Mouse (Mus musculus): ENCODE data around the gene Kctd14. TPM values are rescaled to one million over a fixed set of nuclear protein-coding genes. Genes with fewer than 3 reads are reported as not detected.

Kctd14 gene
- polyA plus RNA-seq, 1 experiment from 2014 or later, result 5.3 TPM

GRCm38 (mm10) chr7:97452196-97452595, 1.1 kb downstream of the Kctd14 start:
- Histone ChIP-seq H3K36me3 (ENCODE audit: control insufficient read depth, insufficient read depth) (no peaks in the 10 kb centered on the region), H3K9me3 (ENCODE audit: control insufficient read depth) (no peaks in the 10 kb centered on the region), H3K27me3 (replicated peaks; ENCODE audit: control insufficient read depth, insufficient read depth, low read length) (no peaks in the 10 kb centered on the region), H3K4me3 (ENCODE audit: low read depth, low read length) (no peak overlapping the region), H3K27ac (ENCODE audit: low read depth, low read length) (no peak overlapping the region), H3K4me1 (replicated peaks; ENCODE audit: control insufficient read depth, insufficient read depth, low read length) (peaks cover 2% of the 10 kb centered on the region; the same call in 1 of the 2 replicates), H3K9ac (ENCODE audit: low read depth, low read length) (no peak overlapping the region), H3K4me2 (replicated peaks; ENCODE audit: low read depth) (no peak overlapping the region)
- no peak for TF ChIP-seq CTCF (IDR thresholded peaks at IDR 0.05; ENCODE audit: low read depth)
- no peak for ATAC-seq
- WGBS, result 80% methylated on average over 6 of the region's 6 CpGs

- WGBS, result 3% methylated on average over 27 of the region's 27 CpGs
- H3K4me1 ChIP-seq (replicated peaks; ENCODE audit: control insufficient read depth, insufficient read depth, low read length), result no peaks in the 10 kb centered on the region
- peak overlapping the region; percentile 34; the same call in 1 of the 2 replicates for H3K9ac ChIP-seq (ENCODE audit: low read depth, low read length)
- H3K9me3 ChIP-seq (ENCODE audit: control insufficient read depth), result no peaks in the 10 kb centered on the region
- peak overlapping the region; percentile 93 for H3K4me2 ChIP-seq (replicated peaks; ENCODE audit: low read depth)
- H3K27me3 ChIP-seq (replicated peaks; ENCODE audit: control insufficient read depth, insufficient read depth, low read length), result no peaks in the 10 kb centered on the region
- no peaks in the 10 kb centered on the region for H3K36me3 ChIP-seq (ENCODE audit: control insufficient read depth, insufficient read depth)
- peak; percentile 39 for ATAC-seq
- H3K27ac ChIP-seq (ENCODE audit: low read depth, low read length), result no peak overlapping the region; the same call in 1 of the 2 replicates
- H3K4me3 ChIP-seq (ENCODE audit: low read depth, low read length), result peak overlapping the region; percentile 49
- no peak for TF ChIP-seq CTCF (IDR thresholded peaks at IDR 0.05; ENCODE audit: low read depth)
Observed at GRCm38 (mm10) chr7:97453141-97453921, 2.2 kb downstream of the Kctd14 start.

GRCm38 (mm10) chr7:97454795-97455194, 3.7 kb downstream of the Kctd14 start:
- no peaks in the 10 kb centered on the region for H3K27me3 ChIP-seq (replicated peaks; ENCODE audit: control insufficient read depth, insufficient read depth, low read length)
- H3K9ac ChIP-seq (ENCODE audit: low read depth, low read length), result no peak overlapping the region
- no peak overlapping the region for H3K4me2 ChIP-seq (replicated peaks; ENCODE audit: low read depth)
- H3K27ac ChIP-seq (ENCODE audit: low read depth, low read length), result peak overlapping the region; percentile 22; the same call in 1 of the 2 replicates
- TF ChIP-seq CTCF (IDR thresholded peaks at IDR 0.05; ENCODE audit: low read depth), result no peak
- no peaks in the 10 kb centered on the region for H3K9me3 ChIP-seq (ENCODE audit: control insufficient read depth)
- no peak overlapping the region for H3K4me3 ChIP-seq (ENCODE audit: low read depth, low read length)
- H3K4me1 ChIP-seq (replicated peaks; ENCODE audit: control insufficient read depth, insufficient read depth, low read length), result no peaks in the 10 kb centered on the region
- WGBS, result 62% methylated on average over 10 of the region's 10 CpGs
- H3K36me3 ChIP-seq (ENCODE audit: control insufficient read depth, insufficient read depth), result no peaks in the 10 kb centered on the region
- ATAC-seq, result peak; percentile 92

- Histone ChIP-seq H3K27me3 (replicated peaks; ENCODE audit: control insufficient read depth, insufficient read depth, low read length) (no peaks in the 10 kb centered on the region), H3K36me3 (ENCODE audit: control insufficient read depth, insufficient read depth) (no peaks in the 10 kb centered on the region), H3K4me3 (ENCODE audit: low read depth, low read length) (no peak overlapping the region), H3K4me2 (replicated peaks; ENCODE audit: low read depth) (no peak overlapping the region), H3K4me1 (replicated peaks; ENCODE audit: control insufficient read depth, insufficient read depth, low read length) (no peaks in the 10 kb centered on the region), H3K27ac (ENCODE audit: low read depth, low read length) (no peak overlapping the region; the same call in 1 of the 2 replicates), H3K9me3 (ENCODE audit: control insufficient read depth) (no peaks in the 10 kb centered on the region), H3K9ac (ENCODE audit: low read depth, low read length) (no peak overlapping the region)
- 68% methylated on average over 3 of the region's 3 CpGs for WGBS
- TF ChIP-seq CTCF (IDR thresholded peaks at IDR 0.05; ENCODE audit: low read depth), result no peak
- ATAC-seq, result no peak
Observed at GRCm38 (mm10) chr7:97455577-97455976, 4.5 kb downstream of the Kctd14 start.

- no peak for ATAC-seq
- no peak overlapping the region for H3K27ac ChIP-seq (ENCODE audit: low read depth, low read length)
- no peak for TF ChIP-seq CTCF (IDR thresholded peaks at IDR 0.05; ENCODE audit: low read depth)
- H3K4me1 ChIP-seq (replicated peaks; ENCODE audit: control insufficient read depth, insufficient read depth, low read length), result no peaks in the 10 kb centered on the region
- WGBS, result 44% methylated on average over 5 of the region's 5 CpGs
- H3K27me3 ChIP-seq (replicated peaks; ENCODE audit: control insufficient read depth, insufficient read depth, low read length), result no peaks in the 10 kb centered on the region
- no peak overlapping the region for H3K4me3 ChIP-seq (ENCODE audit: low read depth, low read length)
- no peaks in the 10 kb centered on the region for H3K9me3 ChIP-seq (ENCODE audit: control insufficient read depth)
- H3K4me2 ChIP-seq (replicated peaks; ENCODE audit: low read depth), result no peak overlapping the region
- no peak overlapping the region for H3K9ac ChIP-seq (ENCODE audit: low read depth, low read length)
- H3K36me3 ChIP-seq (ENCODE audit: control insufficient read depth, insufficient read depth), result no peaks in the 10 kb centered on the region
Observed at GRCm38 (mm10) chr7:97473001-97473400, 21.9 kb downstream of the Kctd14 start.

GRCm38 (mm10) chr7:97479349-97479748, 28.2 kb downstream of the Kctd14 start:
- H3K27me3 ChIP-seq (replicated peaks; ENCODE audit: control insufficient read depth, insufficient read depth, low read length), result no peaks in the 10 kb centered on the region
- WGBS, result 62% methylated on average over 3 of the region's 3 CpGs
- no peak for ATAC-seq

More at GRCm38 (mm10) chr7:97479349-97479748, 28.2 kb downstream of the Kctd14 start:
- Histone ChIP-seq H3K9ac (ENCODE audit: low read depth, low read length) (no peak overlapping the region), H3K9me3 (ENCODE audit: control insufficient read depth) (no peaks in the 10 kb centered on the region), H3K4me2 (replicated peaks; ENCODE audit: low read depth) (no peak overlapping the region), H3K4me3 (ENCODE audit: low read depth, low read length) (no peak overlapping the region), H3K4me1 (replicated peaks; ENCODE audit: control insufficient read depth, insufficient read depth, low read length) (no peaks in the 10 kb centered on the region), H3K36me3 (ENCODE audit: control insufficient read depth, insufficient read depth) (no peaks in the 10 kb centered on the region), H3K27ac (ENCODE audit: low read depth, low read length) (no peak overlapping the region)
- TF ChIP-seq CTCF (IDR thresholded peaks at IDR 0.05; ENCODE audit: low read depth), result no peak
